ENCODE assay signal across 7 mouse cellular contexts in the genomic region with DNA sequence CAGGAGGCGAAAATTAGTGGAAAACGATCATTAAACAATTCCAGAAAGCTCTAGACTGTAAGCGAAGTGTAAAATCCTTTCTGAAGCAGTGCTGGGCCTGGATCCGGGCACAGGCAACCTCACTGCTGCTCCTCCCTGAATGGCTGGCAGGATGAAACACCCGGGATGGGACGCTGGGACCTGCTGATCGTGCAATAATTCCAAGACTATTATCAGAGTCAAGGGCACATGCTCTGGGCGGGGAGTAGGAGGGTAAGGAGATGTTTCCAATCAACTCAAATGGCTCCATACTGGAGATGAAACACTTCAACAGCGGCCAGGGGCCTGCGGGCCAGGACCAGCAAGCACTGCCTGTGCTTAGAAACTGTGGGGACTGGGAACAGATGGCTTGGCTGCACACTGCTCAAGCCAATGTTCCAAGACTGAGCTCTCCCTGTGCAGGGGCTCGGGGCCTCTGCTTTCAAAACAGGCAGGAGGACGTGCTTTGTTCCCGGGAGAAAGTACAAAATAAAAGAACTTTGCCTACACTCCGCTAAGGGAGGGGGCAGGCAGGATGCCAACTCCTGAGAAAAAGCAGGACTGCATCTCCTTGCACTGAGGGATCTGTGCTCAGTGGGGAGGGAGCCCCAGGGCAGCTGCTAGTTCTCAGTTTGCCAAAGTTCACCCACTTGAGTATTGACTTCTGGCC.
DNase-seq lines count a peak whose midpoint lies in the region; ATAC-seq and TF ChIP-seq lines count a peak whose summit lies in the region.

No protein-coding gene starts in this region.

- WGBS in embryonic facial prominence, embryonic 10.5 days = 38% methylated on average over 14 of the region's 14 CpGs
- 45% methylated on average over 14 of the region's 14 CpGs for WGBS in intestine, embryonic 15.5 days
- 32% methylated on average over 14 of the region's 14 CpGs for WGBS in midbrain, postnatal 0 days

- no peaks in the 10 kb centered on the region for H3K27me3 ChIP-seq in embryonic facial prominence, embryonic 10.5 days (replicated peaks; ENCODE audit: low read depth, poor library complexity, severe bottlenecking)
- H3K27me3 ChIP-seq in intestine, embryonic 15.5 days (replicated peaks) = no peaks in the 10 kb centered on the region
- H3K27me3 ChIP-seq in midbrain, postnatal 0 days (ENCODE audit: insufficient read depth, low read length) = no peaks in the 10 kb centered on the region

- TF ChIP-seq CTCF in midbrain, postnatal 0 days (IDR thresholded peaks at IDR 0.05) = no peak

- DNase-seq in brain, adult 2 months (ENCODE audit: low read depth, low spot score) = peak; percentile 78
- peak; percentile 57 for DNase-seq in embryonic facial prominence, embryonic 10.5 days (ENCODE audit: low spot score)
- peak; percentile 66 to 68 for DNase-seq in gastrocnemius, postnatal 36 days
- peak; percentile 15 to 38 for DNase-seq in left cerebral cortex, adult 9 months (ENCODE audit: low spot score in 2 of 2)
- DNase-seq in midbrain, postnatal 0 days (ENCODE audit: low spot score) = peak; percentile 84

- H3K4me3 ChIP-seq in embryonic facial prominence, embryonic 10.5 days = 0 out of 2 replicates have a peak overlapping the region, but pooled peaks have one; percentile 3
- H3K4me3 ChIP-seq in intestine, embryonic 15.5 days (replicated peaks) = no peak overlapping the region
- H3K4me3 ChIP-seq in midbrain, postnatal 0 days (ENCODE audit: low read depth, low read length) = no peak overlapping the region

- no peaks in the 10 kb centered on the region for H3K9me3 ChIP-seq in embryonic facial prominence, embryonic 10.5 days
- H3K9me3 ChIP-seq in intestine, embryonic 15.5 days = 0 out of 2 replicates have a peak, but pooled peaks cover 3% of the 10 kb centered on the region
- peaks cover 3% of the 10 kb centered on the region; the same call in 1 of the 2 replicates for H3K9me3 ChIP-seq in midbrain, postnatal 0 days (ENCODE audit: low read length)

- H3K36me3 ChIP-seq in embryonic facial prominence, embryonic 10.5 days (replicated peaks) = no peaks in the 10 kb centered on the region
- no peaks in the 10 kb centered on the region for H3K36me3 ChIP-seq in intestine, embryonic 15.5 days
- H3K36me3 ChIP-seq in midbrain, postnatal 0 days (ENCODE audit: insufficient read depth, low read length) = no peaks in the 10 kb centered on the region

- 0 out of 2 replicates have a peak overlapping the region, but pooled peaks have one; percentile 5 for H3K9ac ChIP-seq in intestine, embryonic 15.5 days
- H3K9ac ChIP-seq in midbrain, postnatal 0 days (replicated peaks; ENCODE audit: low read length, poor library complexity, severe bottlenecking) = no peak overlapping the region

- H3K4me1 ChIP-seq in embryonic facial prominence, embryonic 10.5 days = peaks cover 12% of the 10 kb centered on the region
- peaks cover 6% of the 10 kb centered on the region; the same call in 1 of the 2 replicates for H3K4me1 ChIP-seq in intestine, embryonic 15.5 days (replicated peaks)
- H3K4me1 ChIP-seq in midbrain, postnatal 0 days (ENCODE audit: insufficient read depth, low read length) = no peaks in the 10 kb centered on the region

- no peak overlapping the region for H3K4me2 ChIP-seq in intestine, embryonic 15.5 days (replicated peaks)
- H3K4me2 ChIP-seq in midbrain, postnatal 0 days (ENCODE audit: low read depth, low read length, poor library complexity, severe bottlenecking) = no peak overlapping the region

- intact Hi-C loops in gastrocnemius, postnatal 36 days (cut with DNase I) = no loop called here

- ATAC-seq in intestine, embryonic 15.5 days = peak; percentile 94
- peak; percentile 84 for ATAC-seq in midbrain, postnatal 0 days (ENCODE audit: low FRiP score)
- no peak for ATAC-seq in CD4-positive, CD25-positive, alpha-beta regulatory T cell, adult 4 months

- peak overlapping the region; percentile 76 for H3K27ac ChIP-seq in embryonic facial prominence, embryonic 10.5 days (replicated peaks)
- peak overlapping the region; percentile 88 for H3K27ac ChIP-seq in intestine, embryonic 15.5 days
- H3K27ac ChIP-seq in midbrain, postnatal 0 days (ENCODE audit: low read depth, low read length) = peak overlapping the region; percentile 62

Comparison
In these comparisons a context has a peak if more than half of its experiments do, and no peak if none do; other contexts are left out.
1. DNase-seq: peak in every context shown above with its lines; median percentile 84 in midbrain, postnatal 0 days; 78 in brain, adult 2 months; 67 in gastrocnemius, postnatal 36 days; 57 in embryonic facial prominence, embryonic 10.5 days; 26 in left cerebral cortex, adult 9 months.